Mouse (Mus musculus) E14TG2a.4 (cell line): ENCODE measurements around the gene Pxn.

Experiments
- CTCF ChIP-seq: conservative IDR thresholded peaks from 2 replicates; pipeline ENCODE4 v1.5.1; 2014; ENCODE audit warnings: low read length
- POU5F1 ChIP-seq: IDR thresholded peaks from 2 replicates; pipeline ENCODE4 v1.6.1; 2014; ENCODE audit warnings: low read length, borderline replicate concordance

GRCm38 (mm10) chr5:115565403-115565802, 58.9 kb downstream of the Pxn start:
- no peak for TF ChIP-seq CTCF
- no peak for TF ChIP-seq POU5F1
